Mouse (Mus musculus) liver, embryonic 12.5 days (tissue): ENCODE data around the gene 6330403K07Rik. TPM values are rescaled to one million over a fixed set of nuclear protein-coding genes. Genes with fewer than 3 reads are reported as not detected.

Experiments
- polyA plus RNA-seq: library from polyadenylated mRNA; unstranded; fragments of >200 nt; fragmentation: Nextera tagmentation; extraction: Ambion mirVana; gene quantifications from 2 replicates; pipeline ENCODE4 v1.2.1, GENCODE M21; 2016

Gene 6330403K07Rik
- polyA plus RNA-seq, 1 experiment from 2014 or later, result 12.9 TPM

Other genes with a start within 250 kb of the 6330403K07Rik start
- gene Scimp, start 220.9 kb downstream of the 6330403K07Rik start, polyA plus RNA-seq, result 0.26 and 0.41 TPM in 2 replicates
- gene Rabep1, start 188.7 kb downstream of the 6330403K07Rik start, polyA plus RNA-seq, result 21.1 and 23.0 TPM in 2 replicates
- gene Nup88, start 63.5 kb downstream of the 6330403K07Rik start, polyA plus RNA-seq, result 81.9 and 87.2 TPM in 2 replicates
- gene Rpain, start 63.3 kb downstream of the 6330403K07Rik start, polyA plus RNA-seq, result 104 and 105 TPM in 2 replicates
- 352 and 380 TPM in 2 replicates for gene C1qbp, start 50.5 kb downstream of the 6330403K07Rik start, polyA plus RNA-seq
- gene Dhx33, start 29.1 kb downstream of the 6330403K07Rik start, polyA plus RNA-seq, result 15.3 and 16.3 TPM in 2 replicates
- gene Mis12, start 13.9 kb downstream of the 6330403K07Rik start, polyA plus RNA-seq, result 29.3 and 31.4 TPM in 2 replicates
- gene Derl2, start 13.7 kb downstream of the 6330403K07Rik start, polyA plus RNA-seq, result 34.8 and 41.4 TPM in 2 replicates
- gene Nlrp1a, start 111.2 kb upstream of the 6330403K07Rik start, polyA plus RNA-seq, result 0.10 and 0.12 TPM in 2 replicates
- 0.06 TPM in 1 of 2 replicates, not detected in the other for gene Nlrp1b, start 197.2 kb upstream of the 6330403K07Rik start, polyA plus RNA-seq